Mouse (Mus musculus) CH12.LX (cell line): Measurements from ENCODE around the gene Nfkbiz.

ENCODE experiments used
- CTCF ChIP-seq, 2 experiments: IDR thresholded peaks in 1 of 2; conservative IDR thresholded peaks in 1 of 2; 2 replicates each; pipeline ENCODE4 v1.5.1; 2011 to 2012; ENCODE audit warnings: low read depth in 2 of 2, low read length in 2 of 2, improper control_type of control experiment in 1 of 2, inconsistent platforms in 1 of 2, mild to moderate bottlenecking in 1 of 2, moderate library complexity in 1 of 2
- HCFC1 ChIP-seq: IDR thresholded peaks from 2 replicates; pipeline ENCODE4 v1.6.1; 2012; ENCODE audit warnings: low read depth, mild to moderate bottlenecking, inconsistent platforms, low read length, improper control_type of control experiment
- JUND ChIP-seq: conservative IDR thresholded peaks from 2 replicates; pipeline ENCODE4 v1.6.1; 2011; ENCODE audit warnings: low read depth, low read length, improper control_type of control experiment
- MAFK ChIP-seq: IDR thresholded peaks from 2 replicates; pipeline ENCODE4 v1.6.1; 2011; ENCODE audit warnings: low read length, improper control_type of control experiment; ENCODE audit not compliant: insufficient replicate concordance
- MAX ChIP-seq: IDR thresholded peaks from 2 replicates; pipeline ENCODE4 v1.6.1; 2011; ENCODE audit warnings: low read length, improper control_type of control experiment
- POLR2A ChIP-seq: IDR thresholded peaks from 2 replicates; pipeline ENCODE4 v1.6.1; 2011; ENCODE audit warnings: low read depth, mild to moderate bottlenecking, improper control_type of control experiment, low read length
- RAD21 ChIP-seq: IDR thresholded peaks from 2 replicates; pipeline ENCODE4 v1.6.1; 2011; ENCODE audit warnings: low read depth, mild to moderate bottlenecking, low read length, improper control_type of control experiment, moderate library complexity
- TBP ChIP-seq: conservative IDR thresholded peaks from 2 replicates; pipeline ENCODE4 v1.6.1; 2011; ENCODE audit warnings: low read depth, low read length, improper control_type of control experiment
- USF1 ChIP-seq: IDR thresholded peaks from 2 replicates; pipeline ENCODE4 v1.6.1; 2014; ENCODE audit warnings: low read depth, mild to moderate bottlenecking, inconsistent platforms, low read length, improper control_type of control experiment

- TF ChIP-seq HCFC1 (no peak), JUND (no peak), CTCF (conservative IDR thresholded peaks at IDR 0.05 in 1 of 2, IDR thresholded peaks at IDR 0.05 in 1 of 2; ENCODE audit: low read depth in 2 of 2, low read length in 2 of 2) (no peak), MAFK (no peak), POLR2A (0 out of 2 replicates have a peak, but pooled peaks have one; percentile 10), USF1 (no peak), RAD21 (no peak), MAX (no peak), TBP (no peak)
Observed at GRCm38 (mm10) chr16:55820161-55820915, 18.4 kb downstream of the Nfkbiz start.
